Mouse (Mus musculus): Measurements from ENCODE around the gene Tmem60. TPM values are rescaled to one million over a fixed set of nuclear protein-coding genes. Genes with fewer than 3 reads are reported as not detected.
A peak's percentile ranks its signal among the peaks of the same experiment; 100 is the strongest.

The Tmem60 gene
- total RNA-seq (2015; ENCODE audit: low replicate concordance) (53.7 and 79.6 TPM in 2 replicates), total RNA-seq (2017; ENCODE audit: low replicate concordance) (27.4 and 30.8 TPM in 2 replicates)

DNA sequence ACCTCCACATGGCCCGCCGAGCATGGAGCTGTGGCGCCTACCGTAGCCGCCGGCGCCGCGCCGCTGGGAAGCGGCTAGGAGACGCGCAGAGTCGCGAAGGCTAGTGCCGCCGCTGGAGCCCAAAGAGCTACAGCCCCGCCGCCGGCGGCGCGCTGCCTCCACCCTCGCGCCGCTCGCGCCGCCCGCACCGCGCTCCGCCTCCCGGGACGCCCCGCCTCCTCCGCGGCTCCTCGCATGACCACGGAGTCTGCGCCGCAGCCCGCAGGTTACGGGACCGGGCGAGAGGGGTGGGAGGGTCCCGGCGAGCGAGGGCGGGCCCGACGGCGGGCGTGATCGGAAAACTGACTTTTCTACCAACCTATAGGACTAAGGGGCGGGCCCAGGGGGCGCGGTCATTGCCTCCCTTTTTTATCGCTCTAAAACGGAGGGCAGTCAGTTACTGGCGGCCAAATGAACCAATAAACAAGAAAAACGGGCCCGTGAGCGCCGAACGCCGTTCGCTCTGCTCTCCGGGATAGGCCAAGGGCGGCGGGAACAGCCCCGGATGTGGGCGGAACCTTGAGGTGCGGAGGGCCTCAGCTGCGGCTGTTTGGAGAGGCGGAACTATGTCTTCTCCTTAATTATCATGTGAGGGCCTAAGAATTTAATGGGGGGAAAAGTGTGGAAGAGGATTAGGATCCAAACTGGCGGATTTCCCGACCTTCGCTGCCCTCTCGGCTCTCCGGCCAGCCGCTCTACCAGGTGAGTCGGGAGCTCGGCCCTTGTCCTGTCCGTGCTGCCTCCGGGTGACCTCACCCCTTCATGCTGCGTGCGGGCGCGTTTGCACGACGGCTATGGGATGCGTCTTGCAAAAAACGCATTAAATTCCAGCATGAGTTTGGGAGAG lies at the start of gene Tmem60, which contains the start of gene Phtf2:
Gene Tmem60, plus strand, starts transcription at position 277 of the 886 bp plus-strand sequence.
Gene Phtf2, minus strand, starts transcription at position 210 of the 886 bp plus-strand sequence.
- ATAC-seq (replicated peaks; ENCODE audit: low FRiP score, poor library complexity, severe bottlenecking), result peak; percentile 88

DNA sequence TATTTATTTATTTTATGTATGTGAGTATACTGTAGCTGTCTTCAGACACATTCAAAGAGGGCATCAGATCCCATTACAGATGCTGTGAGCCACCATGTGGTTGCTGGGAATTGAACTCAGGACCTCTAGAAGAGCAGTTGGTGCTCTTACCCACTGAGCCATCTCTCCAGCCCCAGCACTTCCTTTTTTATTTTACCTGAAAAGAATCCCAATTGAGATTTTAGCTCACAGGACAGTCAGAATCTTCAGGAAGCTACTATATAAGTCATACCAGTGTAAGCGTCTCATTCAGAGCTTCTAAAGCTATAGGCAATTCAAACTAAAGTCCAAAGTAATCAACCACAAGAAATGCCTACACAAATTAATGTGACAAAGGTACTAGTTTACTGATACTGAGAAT lies 47.6 kb upstream of the Tmem60 start:
- ATAC-seq (replicated peaks; ENCODE audit: low FRiP score, poor library complexity, severe bottlenecking), result no peak

DNA sequence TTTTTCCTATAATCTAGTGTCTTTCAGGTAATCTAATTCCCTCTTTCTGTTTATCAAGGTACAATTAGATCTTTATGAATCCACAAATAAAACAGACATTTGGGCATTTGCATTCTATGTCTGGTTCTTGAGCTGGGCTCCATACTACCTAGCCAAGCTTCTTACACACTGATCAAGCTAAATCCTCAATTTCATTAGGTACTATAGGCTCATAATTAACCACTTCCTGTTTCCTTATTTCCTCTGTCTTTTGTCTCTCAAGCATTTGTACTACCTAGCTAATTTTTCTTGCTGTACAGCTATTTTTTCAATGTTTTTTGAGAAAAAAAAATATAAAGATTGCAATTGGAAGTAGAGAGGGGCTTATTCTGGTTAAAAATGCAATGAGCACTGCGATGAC lies 44.9 kb upstream of the Tmem60 start:
- no peak for ATAC-seq (replicated peaks; ENCODE audit: low FRiP score, poor library complexity, severe bottlenecking)

DNA sequence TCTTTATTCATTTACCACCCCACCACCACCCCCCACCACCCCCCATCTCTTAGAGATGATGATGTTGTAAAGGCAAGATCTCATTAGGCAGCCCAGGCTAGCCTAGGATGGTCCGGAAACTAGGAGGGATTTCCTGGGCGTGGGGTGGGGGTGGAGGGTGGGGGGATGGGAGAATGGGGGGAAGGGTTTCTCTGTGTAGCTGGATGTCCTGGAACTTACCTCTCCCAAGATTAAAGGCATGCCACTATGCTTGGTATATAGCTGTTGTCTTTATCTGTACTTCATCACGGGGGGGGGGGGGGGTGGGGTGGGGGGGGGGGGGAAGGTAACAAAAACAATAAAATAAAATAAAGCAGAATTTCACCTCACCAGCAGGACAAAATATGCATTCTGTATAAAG lies 38.6 kb upstream of the Tmem60 start:
- no peak for ATAC-seq (replicated peaks; ENCODE audit: low FRiP score, poor library complexity, severe bottlenecking)

DNA sequence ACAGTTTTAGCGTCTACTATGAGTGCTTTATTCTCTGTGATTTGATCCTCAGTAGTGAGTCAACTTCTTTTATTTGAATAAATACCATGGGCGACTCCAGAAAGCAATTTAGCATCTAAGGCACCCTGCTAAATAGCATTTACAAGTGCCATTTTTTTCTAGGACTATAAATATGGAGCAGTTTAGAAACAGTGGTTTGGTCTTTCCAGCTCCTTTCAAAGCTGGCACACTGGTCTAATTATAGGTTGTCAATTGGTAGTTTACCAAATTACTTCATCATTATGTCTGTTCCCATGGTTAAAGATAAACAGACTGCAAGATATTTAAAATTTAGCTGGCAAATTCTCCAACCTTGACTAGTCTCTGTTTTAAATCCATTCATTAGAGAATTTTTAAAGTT lies 38.2 kb upstream of the Tmem60 start:
- no peak for ATAC-seq (replicated peaks; ENCODE audit: low FRiP score, poor library complexity, severe bottlenecking)

DNA sequence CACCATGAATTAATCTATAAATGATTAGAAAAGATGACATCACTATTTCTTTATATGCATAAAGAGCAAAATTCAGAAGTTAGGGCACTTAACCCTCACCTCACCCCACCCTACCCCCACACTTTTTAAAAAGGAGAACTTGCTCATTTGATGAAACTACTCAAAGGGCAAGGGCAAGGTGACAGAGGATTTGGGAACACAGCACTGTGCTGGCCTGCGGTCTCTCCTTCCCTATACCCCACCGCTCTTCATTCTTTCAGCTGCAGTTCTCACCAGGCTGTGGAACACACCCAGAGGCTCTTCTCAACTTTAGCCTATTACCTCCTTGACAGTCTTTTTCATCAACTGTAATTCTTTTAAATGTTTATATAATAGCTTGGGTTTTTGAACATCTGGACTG lies 35.0 kb upstream of the Tmem60 start:
- ATAC-seq (replicated peaks; ENCODE audit: low FRiP score, poor library complexity, severe bottlenecking), result no peak

DNA sequence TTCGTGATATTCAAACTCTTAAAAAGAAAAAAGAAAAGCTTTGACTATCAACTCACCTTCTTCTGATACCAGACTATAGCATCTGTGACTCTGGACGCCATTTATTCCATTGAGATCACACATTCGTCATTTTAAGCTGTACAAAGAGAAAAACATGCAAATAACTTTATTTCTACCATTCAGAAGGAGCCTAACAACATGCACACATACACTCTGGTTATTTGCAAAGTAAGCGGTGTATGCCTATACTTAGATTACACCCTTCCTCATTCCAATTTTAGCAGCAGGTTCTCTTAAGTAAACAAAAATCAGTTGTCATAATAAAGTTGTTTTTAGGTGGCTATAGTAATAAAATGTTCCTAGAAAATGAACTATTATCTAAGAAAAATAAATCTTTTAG lies 26.9 kb upstream of the Tmem60 start:
- no peak for ATAC-seq (replicated peaks; ENCODE audit: low FRiP score, poor library complexity, severe bottlenecking)

DNA sequence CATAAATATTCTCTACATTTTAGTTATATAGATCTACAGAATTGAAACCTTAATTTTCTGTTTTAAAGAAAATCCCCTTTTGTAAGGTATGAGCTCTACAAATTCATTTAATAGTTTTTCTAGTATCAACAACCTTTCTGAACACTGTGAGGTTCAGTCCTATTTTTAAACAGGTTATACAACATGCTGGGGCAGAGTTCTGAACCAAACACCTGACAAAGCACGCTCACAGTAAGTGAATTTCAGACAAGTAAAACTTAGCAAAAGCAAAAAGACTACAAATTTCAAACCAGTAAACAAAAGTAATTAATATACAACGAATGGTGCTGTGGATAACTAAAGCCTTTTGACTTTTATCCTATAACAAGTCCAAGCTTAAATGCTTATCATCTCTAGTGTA lies 23.6 kb upstream of the Tmem60 start:
- no peak for ATAC-seq (replicated peaks; ENCODE audit: low FRiP score, poor library complexity, severe bottlenecking)

DNA sequence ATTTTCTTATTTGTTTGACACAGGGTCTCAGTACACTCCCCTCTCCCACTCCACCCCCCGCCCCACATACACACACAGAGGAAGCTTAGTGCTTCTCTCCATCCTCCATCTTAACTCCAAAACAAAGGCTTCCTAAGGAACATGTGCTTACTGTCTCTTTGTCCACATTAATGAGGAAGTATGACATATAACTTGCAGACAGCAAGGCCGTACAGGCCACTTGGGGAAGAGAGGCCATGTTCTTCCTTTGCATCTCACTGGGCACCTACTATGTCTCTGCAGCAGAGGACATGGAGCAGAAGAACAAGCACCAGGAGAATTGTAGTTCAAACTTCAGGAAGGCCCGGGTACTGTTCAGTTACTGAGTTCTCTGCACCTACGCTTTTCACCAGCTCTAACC lies 21.4 kb upstream of the Tmem60 start:
- no peak for ATAC-seq (replicated peaks; ENCODE audit: low FRiP score, poor library complexity, severe bottlenecking)

DNA sequence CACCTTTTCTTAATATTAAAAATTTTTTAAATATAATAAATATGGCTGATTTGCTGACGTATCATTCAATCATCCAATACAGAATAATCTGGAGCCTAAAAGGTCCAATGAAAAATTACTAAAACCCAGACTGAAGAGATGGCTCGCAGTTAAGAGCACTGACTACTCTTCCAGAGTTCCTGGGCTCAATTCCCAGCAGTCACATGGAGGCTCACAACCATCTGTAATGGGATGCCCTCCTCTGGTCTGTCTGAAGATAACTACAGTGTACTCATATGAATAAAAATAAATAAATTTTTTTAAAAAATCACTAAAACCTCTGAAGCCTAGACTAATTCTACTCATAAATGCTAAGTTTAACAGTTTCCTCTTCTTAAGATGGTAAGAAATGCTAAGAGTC lies 20.1 kb upstream of the Tmem60 start:
- no peak for ATAC-seq (replicated peaks; ENCODE audit: low FRiP score, poor library complexity, severe bottlenecking)

DNA sequence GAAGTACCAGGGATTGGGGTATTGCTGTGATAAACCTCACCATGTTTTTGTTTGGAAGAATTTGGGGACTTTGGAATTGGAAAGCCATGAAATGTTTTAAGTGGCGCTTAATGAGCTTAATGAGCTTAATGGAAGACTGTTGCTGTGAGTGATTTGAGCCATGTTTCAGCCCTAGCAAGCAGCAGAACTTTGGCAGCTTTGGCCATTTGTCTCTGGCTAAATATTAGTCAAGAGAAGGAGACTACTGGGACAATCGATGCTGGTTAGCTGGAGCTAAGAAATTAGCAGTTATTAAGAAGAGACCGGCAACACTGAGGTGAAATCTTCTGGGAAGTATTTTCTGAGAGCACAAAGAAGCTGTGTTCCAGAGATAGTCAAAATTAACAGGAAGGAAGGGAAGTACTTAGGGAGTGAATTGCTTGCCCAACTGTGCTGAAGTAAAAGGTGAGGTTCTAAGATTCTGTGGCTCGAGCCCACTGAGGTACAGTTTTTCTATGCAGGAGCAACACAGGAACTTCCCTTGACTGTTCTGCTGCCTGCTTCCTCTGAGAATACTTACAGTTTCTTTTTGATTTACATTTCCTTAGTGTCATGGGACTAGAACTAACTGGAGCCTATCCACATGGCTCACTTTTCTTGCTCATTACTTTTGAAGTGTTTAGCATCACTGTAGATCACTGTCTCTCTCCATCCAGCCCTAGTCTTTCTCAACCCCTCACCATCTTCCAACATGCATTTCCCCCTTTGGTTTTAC lies 17.6 kb upstream of the Tmem60 start:
- no peak for ATAC-seq (replicated peaks; ENCODE audit: low FRiP score, poor library complexity, severe bottlenecking)

DNA sequence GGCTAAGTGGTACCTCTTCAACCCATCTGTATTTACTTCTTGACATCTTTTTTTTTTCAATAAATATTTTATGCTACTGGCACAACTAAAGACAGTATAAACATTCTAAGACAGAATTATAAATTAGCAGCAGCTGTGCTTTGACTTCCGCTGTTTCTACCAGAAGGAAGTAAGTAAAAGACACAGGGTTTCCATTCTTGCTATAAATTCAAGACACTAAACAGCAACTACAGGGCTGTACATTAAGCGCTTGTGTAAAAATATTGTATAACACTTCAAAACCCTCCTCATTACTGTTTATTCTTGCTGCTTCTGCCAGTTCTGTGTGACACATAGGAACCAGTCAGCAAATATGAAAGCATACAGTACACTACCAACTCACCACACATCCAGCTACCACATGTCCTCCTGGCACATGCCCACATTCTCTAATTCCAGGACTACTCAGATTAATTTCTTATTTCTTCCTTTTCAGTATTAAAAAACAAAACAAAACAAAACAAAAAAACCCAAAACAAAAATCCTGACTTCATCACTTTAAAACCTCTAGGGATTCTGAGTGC lies 16.7 kb upstream of the Tmem60 start:
- ATAC-seq (replicated peaks; ENCODE audit: low FRiP score, poor library complexity, severe bottlenecking), result no peak

DNA sequence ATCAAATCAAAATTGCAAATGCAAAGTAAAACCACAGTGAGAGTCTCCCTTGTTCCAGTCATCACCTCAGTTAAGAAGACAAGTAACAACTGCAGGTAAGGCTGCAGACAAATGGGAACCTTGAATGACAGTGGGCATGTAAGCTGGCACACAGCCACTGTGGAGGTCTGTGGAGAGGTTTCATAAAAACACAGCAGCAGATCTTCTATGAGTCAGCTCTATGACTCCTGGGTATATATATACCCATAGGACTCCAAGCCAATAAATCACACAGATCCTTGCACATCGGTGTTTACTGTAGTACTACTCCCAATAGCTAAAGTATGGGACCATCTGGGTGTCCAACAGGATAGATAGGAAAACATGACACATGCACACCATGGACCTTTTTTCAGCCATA lies 8.8 kb upstream of the Tmem60 start:
- ATAC-seq (replicated peaks; ENCODE audit: low FRiP score, poor library complexity, severe bottlenecking), result no peak

DNA sequence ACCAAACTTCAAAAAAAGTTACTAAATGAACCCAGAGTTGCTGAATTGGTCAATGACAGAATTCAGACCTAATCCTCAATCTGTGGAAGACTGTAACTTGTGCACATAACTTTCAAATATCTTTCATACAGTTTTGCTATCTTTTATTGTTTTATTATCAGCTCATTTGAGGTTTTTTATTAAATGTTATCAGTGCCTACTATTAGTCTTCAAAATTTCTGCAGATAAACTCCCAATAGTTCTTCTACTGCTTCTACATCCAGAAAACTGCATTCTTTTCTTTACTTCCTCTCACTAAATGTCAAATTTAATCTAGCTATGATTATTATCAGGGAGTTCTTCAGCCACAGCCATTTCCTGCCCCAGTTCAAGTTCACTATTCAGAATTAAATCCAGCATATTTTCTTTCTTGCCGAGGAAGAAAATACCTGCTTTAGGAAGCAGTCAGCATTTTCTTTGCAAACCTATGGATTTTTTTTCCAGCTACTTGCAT lies 5.0 kb upstream of the Tmem60 start:
- no peak for ATAC-seq (replicated peaks; ENCODE audit: low FRiP score, poor library complexity, severe bottlenecking)

DNA sequence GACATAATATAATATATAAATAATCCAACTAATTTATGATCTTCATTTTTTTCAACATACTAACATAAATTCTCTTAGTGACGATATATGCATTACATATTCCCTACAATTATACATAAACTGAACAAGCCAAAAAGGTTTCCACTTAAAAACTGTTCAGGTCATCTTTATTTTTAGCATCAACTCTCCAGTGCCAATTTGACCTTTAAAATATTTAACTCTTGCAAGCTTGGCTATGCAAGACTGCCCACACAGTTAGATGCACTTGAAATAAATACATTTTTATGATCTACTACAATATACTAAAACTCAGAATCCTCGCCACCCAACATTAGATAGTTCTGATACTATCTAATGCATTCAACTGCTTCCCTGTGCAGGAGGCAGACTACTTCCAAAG lies 1.6 kb upstream of the Tmem60 start:
- ATAC-seq (replicated peaks; ENCODE audit: low FRiP score, poor library complexity, severe bottlenecking), result no peak

DNA sequence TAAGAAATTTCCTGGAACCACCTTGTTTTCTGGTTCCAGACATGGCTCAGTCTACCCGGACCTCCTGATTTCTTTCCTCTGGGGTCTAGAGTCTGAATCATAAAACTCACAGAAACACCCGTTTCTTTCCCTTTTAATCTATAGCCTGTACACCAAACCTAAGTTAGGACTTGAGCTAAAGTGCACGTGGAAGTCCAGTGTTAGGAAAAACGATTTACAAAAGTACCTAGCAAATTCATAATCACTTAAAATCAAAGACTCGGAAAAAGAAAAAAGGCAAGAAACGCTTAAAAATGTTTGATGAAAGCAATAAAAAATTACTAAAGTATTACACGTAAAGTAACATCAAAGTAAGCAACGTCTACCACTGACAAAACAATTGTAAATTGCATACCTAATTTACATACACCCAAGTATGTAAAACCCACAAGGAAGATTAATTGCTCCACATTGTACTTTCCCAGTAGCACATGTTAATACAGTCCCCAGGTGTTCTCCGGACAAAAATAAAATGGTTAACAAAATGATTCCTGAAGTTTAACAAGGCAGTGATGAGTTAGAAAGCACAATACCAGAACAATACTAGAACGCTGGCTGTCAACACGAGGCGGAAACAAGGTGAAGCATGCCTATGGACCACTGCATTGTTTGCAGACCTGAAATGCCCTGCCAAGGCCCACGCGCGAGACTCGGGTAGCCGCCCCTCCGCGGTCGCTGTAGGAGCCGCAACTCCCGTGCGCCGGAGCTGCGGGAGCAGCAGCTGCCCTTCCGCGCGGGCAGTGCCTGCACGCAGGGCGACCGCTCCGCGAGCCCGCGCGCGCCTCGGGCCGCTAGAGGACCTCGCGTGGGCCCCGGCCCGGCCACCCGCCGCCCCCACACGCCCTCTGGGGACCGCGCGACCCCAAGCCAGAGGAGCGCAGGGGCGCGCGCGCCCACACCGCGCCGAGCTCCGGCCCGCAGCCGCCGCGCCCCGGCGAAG lies 905 bp upstream of the Tmem60 start:
- ATAC-seq (replicated peaks; ENCODE audit: low FRiP score, poor library complexity, severe bottlenecking), result peak; percentile 23; the same call in 1 of the 2 replicates

DNA sequence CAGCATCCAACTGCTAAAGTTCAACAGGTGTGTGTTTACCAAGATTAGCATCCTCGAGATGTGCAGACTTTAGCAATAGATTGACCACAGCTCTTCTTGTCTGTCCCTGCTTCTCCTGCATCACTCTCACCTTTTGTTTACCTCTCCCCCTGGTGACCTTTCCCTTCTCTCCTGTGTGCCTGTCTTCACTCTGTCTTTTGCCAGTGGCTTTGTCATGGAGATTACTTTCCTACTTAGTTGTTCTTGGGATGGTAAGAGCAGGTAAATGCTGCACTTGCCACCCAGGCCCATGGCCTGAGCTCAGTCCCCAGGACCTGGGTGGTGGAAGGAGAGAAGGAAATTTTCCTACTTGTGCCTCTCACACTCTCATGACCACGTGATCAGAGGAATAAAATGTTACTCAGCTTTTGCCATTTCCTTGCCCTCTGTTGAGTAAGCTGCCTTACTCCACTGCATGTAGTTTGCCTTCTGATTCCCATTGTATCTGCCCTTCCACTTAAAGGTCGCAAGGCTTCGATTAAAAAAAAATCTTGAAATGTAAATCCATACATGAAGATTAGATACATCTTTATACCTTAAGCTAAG lies 2.1 kb downstream of the Tmem60 start:
- ATAC-seq (replicated peaks; ENCODE audit: low FRiP score, poor library complexity, severe bottlenecking), result no peak

DNA sequence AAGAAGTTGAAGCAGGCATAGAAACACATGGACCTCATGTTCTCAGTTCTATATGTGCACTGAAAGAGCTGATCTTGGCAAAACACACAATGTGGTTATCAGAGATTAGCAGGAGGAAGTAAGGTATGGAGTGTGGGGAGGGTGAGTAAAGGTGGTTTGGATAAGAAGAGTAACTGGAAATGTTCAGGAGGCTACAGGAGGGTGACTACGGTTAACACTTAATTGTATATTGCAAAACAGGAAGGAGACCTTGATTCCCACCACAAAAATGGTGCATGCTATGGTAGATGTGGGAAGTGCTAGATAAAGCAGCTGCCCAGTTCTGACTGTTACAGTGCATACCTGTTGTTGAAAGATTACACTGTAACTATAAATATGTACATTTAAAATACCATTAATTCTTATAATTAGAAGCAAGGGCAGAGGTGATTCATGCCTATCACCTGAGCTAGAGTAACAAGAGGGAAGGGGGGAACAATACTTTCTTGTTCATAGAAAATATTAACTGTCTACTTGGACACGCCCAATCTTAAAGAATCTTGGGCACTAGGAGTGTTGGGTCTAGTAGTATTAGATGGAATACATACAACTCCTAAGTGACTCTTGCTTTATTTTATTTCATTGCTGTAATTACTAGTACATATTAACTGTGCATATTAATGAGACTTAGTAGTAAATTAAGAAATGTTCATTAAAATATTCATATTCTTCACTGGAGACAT lies 15.6 kb downstream of the Tmem60 start:
- peak; percentile 97 for ATAC-seq (replicated peaks; ENCODE audit: low FRiP score, poor library complexity, severe bottlenecking)
